Mouse (Mus musculus): ENCODE data around the gene Nap1l1. TPM values are rescaled to one million over a fixed set of nuclear protein-coding genes. Genes with fewer than 3 reads are reported as not detected.

The Nap1l1 gene
- total and polyA plus RNA-seq, 2 experiments from 2014 or later = 15.5 to 64.2 TPM

GRCm38 (mm10) chr10:111543106-111543505, 70.1 kb downstream of the Nap1l1 start:
- Histone ChIP-seq H3K27ac (ENCODE audit: low read depth) (no peak overlapping the region), H3K4me2 (ENCODE audit: low read depth, low read length) (no peak overlapping the region), H3K4me3 (ENCODE audit: low read depth, low read length) (no peak overlapping the region), H3K36me3 (replicated peaks; ENCODE audit: control insufficient read depth, insufficient read depth, low read length) (no peaks in the 10 kb centered on the region), H3K9me3 (replicated peaks; ENCODE audit: control insufficient read depth, low read length) (no peaks in the 10 kb centered on the region), H3K9ac (replicated peaks; ENCODE audit: low read depth, low read length) (no peak overlapping the region), H3K27me3 (ENCODE audit: control insufficient read depth, insufficient read depth, low read length) (no peaks in the 10 kb centered on the region), H3K4me1 (ENCODE audit: control insufficient read depth, insufficient read depth) (peaks cover 26% of the 10 kb centered on the region)
- no peak for TF ChIP-seq EP300 (IDR thresholded peaks at IDR 0.05; ENCODE audit: low read depth)
- no peak for TF ChIP-seq CTCF (IDR thresholded peaks at IDR 0.05; ENCODE audit: low read depth)
- 83% methylated on average over 7 of the region's 7 CpGs for whole genome bisulfite sequencing
- no peak for DNase-seq (ENCODE audit: low spot score)
- ATAC-seq (ENCODE audit: insufficient read depth, low read depth) = no peak

GRCm38 (mm10) chr10:111543781-111544260, 70.8 kb downstream of the Nap1l1 start:
- H3K4me2 ChIP-seq (ENCODE audit: low read depth, low read length) = no peak overlapping the region
- TF ChIP-seq CTCF (IDR thresholded peaks at IDR 0.05; ENCODE audit: low read depth) = no peak
- TF ChIP-seq EP300 (IDR thresholded peaks at IDR 0.05; ENCODE audit: low read depth) = no peak
- H3K9ac ChIP-seq (replicated peaks; ENCODE audit: low read depth, low read length) = no peak overlapping the region
- no peaks in the 10 kb centered on the region for H3K27me3 ChIP-seq (ENCODE audit: control insufficient read depth, insufficient read depth, low read length)
- DNase-seq (ENCODE audit: low spot score) (peak; percentile 52), ATAC-seq (ENCODE audit: insufficient read depth, low read depth) (peak; percentile 48)
- no peak overlapping the region for H3K4me3 ChIP-seq (ENCODE audit: low read depth, low read length)
- H3K36me3 ChIP-seq (replicated peaks; ENCODE audit: control insufficient read depth, insufficient read depth, low read length) = no peaks in the 10 kb centered on the region
- H3K4me1 ChIP-seq (ENCODE audit: control insufficient read depth, insufficient read depth) = peaks cover 26% of the 10 kb centered on the region
- 9% methylated on average over 7 of the region's 7 CpGs for WGBS
- H3K27ac ChIP-seq (ENCODE audit: low read depth) = peak overlapping the region; percentile 31
- no peaks in the 10 kb centered on the region for H3K9me3 ChIP-seq (replicated peaks; ENCODE audit: control insufficient read depth, low read length)

- peaks cover 25% of the 10 kb centered on the region for H3K4me1 ChIP-seq (ENCODE audit: control insufficient read depth, insufficient read depth)
- peak overlapping the region; percentile 31; the same call in 1 of the 2 replicates for H3K27ac ChIP-seq (ENCODE audit: low read depth)
- no peaks in the 10 kb centered on the region for H3K9me3 ChIP-seq (replicated peaks; ENCODE audit: control insufficient read depth, low read length)
- no peak for ATAC-seq (ENCODE audit: insufficient read depth, low read depth)
- no peaks in the 10 kb centered on the region for H3K36me3 ChIP-seq (replicated peaks; ENCODE audit: control insufficient read depth, insufficient read depth, low read length)
- no peaks in the 10 kb centered on the region for H3K27me3 ChIP-seq (ENCODE audit: control insufficient read depth, insufficient read depth, low read length)
- H3K9ac ChIP-seq (replicated peaks; ENCODE audit: low read depth, low read length) = no peak overlapping the region
- no peak overlapping the region for H3K4me3 ChIP-seq (ENCODE audit: low read depth, low read length)
- TF ChIP-seq CTCF (IDR thresholded peaks at IDR 0.05; ENCODE audit: low read depth) (no peak), EP300 (IDR thresholded peaks at IDR 0.05; ENCODE audit: low read depth) (no peak)
- WGBS = 75% methylated on average over 4 of the region's 4 CpGs
- DNase-seq (ENCODE audit: low spot score) = no peak
- no peak overlapping the region for H3K4me2 ChIP-seq (ENCODE audit: low read depth, low read length)
Observed at GRCm38 (mm10) chr10:111544311-111544710, 71.3 kb downstream of the Nap1l1 start.

- no peak for ATAC-seq (ENCODE audit: insufficient read depth, low read depth)
- TF ChIP-seq CTCF (IDR thresholded peaks at IDR 0.05; ENCODE audit: low read depth) (no peak), EP300 (IDR thresholded peaks at IDR 0.05; ENCODE audit: low read depth) (no peak)
- Histone ChIP-seq H3K27me3 (ENCODE audit: control insufficient read depth, insufficient read depth, low read length) (no peaks in the 10 kb centered on the region), H3K4me3 (ENCODE audit: low read depth, low read length) (no peak overlapping the region), H3K36me3 (replicated peaks; ENCODE audit: control insufficient read depth, insufficient read depth, low read length) (no peaks in the 10 kb centered on the region), H3K27ac (ENCODE audit: low read depth) (no peak overlapping the region), H3K4me2 (ENCODE audit: low read depth, low read length) (no peak overlapping the region), H3K9me3 (replicated peaks; ENCODE audit: control insufficient read depth, low read length) (no peaks in the 10 kb centered on the region), H3K9ac (replicated peaks; ENCODE audit: low read depth, low read length) (no peak overlapping the region), H3K4me1 (ENCODE audit: control insufficient read depth, insufficient read depth) (peaks cover 22% of the 10 kb centered on the region)
- WGBS = 70% methylated on average over 4 of the region's 4 CpGs
- DNase-seq (ENCODE audit: low spot score) = no peak
Observed at GRCm38 (mm10) chr10:111545648-111546047, 72.6 kb downstream of the Nap1l1 start.

Other genes with a start within 250 kb of the Nap1l1 start
- gene Bbs10, start 174.5 kb upstream of the Nap1l1 start, total RNA-seq (2014; rRNA removed; ENCODE audit: low replicate concordance) = 2.5 and 7.2 TPM in 2 replicates
- gene Bbs10, start 174.5 kb upstream of the Nap1l1 start, polyA plus RNA-seq (2015; fragmentation: Nextera tagmentation; extraction: Ambion mirVana) = 2.5 and 3.2 TPM in 2 replicates
- 3.0 and 15.5 TPM in 2 replicates for gene Phlda1, start 33.1 kb downstream of the Nap1l1 start, total RNA-seq (2014; rRNA removed; ENCODE audit: low replicate concordance)
- gene Phlda1, start 33.1 kb downstream of the Nap1l1 start, polyA plus RNA-seq (2015; fragmentation: Nextera tagmentation; extraction: Ambion mirVana) = 26.3 and 27.2 TPM in 2 replicates